Mouse (Mus musculus) megakaryocyte-erythroid progenitor cell, adult 5-6 weeks (primary cell): ENCODE measurements around the gene Slc30a2. TPM values are rescaled to one million over a fixed set of nuclear protein-coding genes. Genes with fewer than 3 reads are reported as not detected.

Experiments
- ATAC-seq: replicated peaks from 2 replicates; pipeline ENCODE4 v1.8.0; 2016; ENCODE audit warnings: mild to moderate bottlenecking, inconsistent platforms; ENCODE audit not compliant: severe bottlenecking, poor library complexity, low FRiP score, low TSS enrichment
- total RNA-seq, 2 experiments: library from RNA; stranded (forward) in 1 of 2; stranded (reverse) in 1 of 2; fragments of 200-1000, 215-1000 nt in 1 of 2; fragments of >200 nt in 1 of 2; fragmentation: Nextera tagmentation in 1 of 2; gene quantifications; 2 replicates each; pipeline ENCODE4 v1.2.3; 2014 to 2017

Slc30a2 gene
- total RNA-seq, 2 experiments from 2014 or later: not detected

GRCm38 (mm10) chr4:134391636-134392035 lies 48.7 kb downstream of the Slc30a2 start:
- no peak for ATAC-seq

GRCm38 (mm10) chr4:134392595-134392994 lies 49.6 kb downstream of the Slc30a2 start:
- ATAC-seq: no peak

DNA sequence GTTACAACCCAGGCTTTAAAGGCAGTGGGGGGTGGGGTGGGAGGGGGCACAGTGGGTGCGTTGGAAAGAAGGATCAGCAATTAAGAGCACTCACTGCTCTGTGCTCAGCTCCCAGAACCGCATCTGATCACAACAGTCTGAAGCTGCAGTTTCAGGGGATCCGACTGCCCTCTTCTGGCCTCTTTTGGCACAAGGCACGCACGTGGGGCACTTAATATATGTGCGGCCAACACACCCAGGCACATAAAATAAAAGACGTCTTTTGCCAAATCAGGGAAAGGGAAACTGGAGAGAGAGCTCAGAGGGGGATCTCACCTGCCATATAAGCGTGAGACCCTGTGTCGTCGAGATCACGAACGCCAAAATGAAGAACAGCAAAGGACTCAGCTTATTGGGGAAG lies 50.0 kb downstream of the Slc30a2 start:
- no peak for ATAC-seq

DNA sequence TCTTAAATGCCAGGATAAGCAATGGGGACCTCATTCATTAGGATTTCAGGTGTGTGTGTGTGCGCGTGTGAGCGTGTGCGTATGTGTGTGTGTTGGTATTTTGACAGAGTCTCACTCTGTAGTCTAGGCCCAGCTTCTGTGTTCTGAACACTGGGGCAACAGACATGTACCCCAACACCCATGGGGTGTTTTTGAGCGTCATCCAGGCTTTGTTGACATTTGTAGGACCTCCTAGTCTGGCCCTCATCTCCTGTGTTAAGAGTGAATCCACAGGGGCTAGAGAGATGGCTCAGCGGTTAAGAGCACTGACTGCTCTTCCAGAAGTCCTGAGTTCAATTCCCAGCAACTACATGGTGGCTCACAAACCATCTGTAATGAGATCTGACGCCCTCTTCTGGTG lies 52.2 kb downstream of the Slc30a2 start:
- ATAC-seq: no peak

DNA sequence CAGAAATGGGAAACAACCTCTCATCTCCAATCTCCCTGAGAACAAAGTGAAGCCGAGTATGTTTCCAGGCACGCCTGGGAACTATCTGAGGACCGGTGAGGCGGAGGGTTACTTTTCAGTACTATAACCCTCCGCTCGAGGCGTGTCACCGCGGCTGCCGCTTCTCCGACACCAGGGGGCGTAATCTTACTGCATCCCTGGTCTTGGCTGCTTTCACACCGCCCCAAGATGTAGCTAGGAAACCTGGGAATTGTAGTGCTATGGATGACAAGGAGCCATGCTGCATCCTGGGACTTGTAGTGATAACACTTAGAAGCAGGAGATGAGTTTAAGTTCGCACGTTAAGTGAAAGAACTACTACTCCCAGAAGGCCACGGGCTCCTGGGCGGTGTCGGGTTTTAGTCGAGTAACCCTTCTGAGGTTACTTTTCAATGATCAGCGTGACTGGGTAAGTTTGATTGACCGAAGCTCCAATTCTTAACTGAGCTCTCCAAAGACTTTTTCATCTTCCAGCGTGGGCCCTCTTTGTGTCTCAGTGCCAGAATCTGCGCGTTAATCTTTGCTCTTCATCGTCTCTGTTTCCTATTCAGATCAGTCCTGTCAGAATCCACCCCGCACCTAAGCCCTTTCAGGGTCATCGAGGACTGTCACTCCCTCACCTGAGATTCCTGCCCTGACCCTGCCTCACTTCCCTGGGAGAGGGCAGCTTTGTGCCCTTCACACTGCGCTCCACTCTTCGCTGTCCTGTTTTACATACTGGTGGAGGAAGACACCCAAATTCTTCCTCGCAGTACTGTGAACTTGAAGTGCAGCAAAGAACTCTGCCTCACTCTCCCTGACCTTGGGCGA lies 53.2 kb downstream of the Slc30a2 start, which contains the start of gene Pafah2:
Gene Pafah2 (plus strand): TSS at position 344 of the 849 bp plus-strand sequence.
- peak; percentile 97 for ATAC-seq

GRCm38 (mm10) chr4:134397121-134397520 lies 54.1 kb downstream of the Slc30a2 start:
- ATAC-seq: no peak

DNA sequence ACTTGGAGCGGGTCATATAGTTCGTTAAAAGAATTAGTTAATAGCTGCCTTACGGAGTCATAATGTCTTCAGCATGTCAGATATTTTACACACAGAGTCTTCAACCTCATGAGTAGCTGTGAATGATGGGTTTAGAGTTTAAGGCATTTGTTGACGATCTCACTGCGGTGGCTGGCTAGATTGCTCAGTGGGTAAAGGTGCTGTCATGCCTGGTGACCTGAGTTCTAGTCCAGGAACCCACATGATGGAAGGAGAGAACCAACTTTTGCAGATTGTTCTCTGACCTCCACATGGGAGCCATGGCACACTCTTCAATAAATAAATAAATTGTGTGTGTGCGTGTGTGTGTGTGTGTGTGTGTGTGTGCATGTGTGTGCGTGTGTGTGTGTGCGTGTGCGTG lies 54.8 kb downstream of the Slc30a2 start:
- no peak for ATAC-seq

DNA sequence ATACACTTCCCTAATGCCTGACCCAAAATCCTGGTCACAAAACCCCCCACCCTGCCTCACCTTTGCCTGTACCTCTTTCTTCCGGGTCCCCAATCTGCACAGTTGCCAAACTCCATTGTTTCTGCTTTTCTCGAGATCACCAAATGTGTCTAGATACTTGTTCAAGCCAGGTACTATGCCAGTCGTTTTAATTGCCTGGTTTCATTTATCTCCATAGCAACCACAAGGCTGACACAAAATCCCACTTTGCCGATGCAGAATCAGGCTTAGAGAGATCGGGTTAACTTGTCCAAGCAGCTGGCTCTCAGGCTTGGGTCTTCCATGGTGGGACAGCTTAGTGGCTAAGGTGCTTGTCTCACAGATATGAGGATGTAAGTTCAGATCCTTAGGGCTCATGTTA lies 57.2 kb downstream of the Slc30a2 start:
- no peak for ATAC-seq

- peak; percentile 60 for ATAC-seq
Observed at GRCm38 (mm10) chr4:134401181-134401661, 58.2 kb downstream of the Slc30a2 start.

DNA sequence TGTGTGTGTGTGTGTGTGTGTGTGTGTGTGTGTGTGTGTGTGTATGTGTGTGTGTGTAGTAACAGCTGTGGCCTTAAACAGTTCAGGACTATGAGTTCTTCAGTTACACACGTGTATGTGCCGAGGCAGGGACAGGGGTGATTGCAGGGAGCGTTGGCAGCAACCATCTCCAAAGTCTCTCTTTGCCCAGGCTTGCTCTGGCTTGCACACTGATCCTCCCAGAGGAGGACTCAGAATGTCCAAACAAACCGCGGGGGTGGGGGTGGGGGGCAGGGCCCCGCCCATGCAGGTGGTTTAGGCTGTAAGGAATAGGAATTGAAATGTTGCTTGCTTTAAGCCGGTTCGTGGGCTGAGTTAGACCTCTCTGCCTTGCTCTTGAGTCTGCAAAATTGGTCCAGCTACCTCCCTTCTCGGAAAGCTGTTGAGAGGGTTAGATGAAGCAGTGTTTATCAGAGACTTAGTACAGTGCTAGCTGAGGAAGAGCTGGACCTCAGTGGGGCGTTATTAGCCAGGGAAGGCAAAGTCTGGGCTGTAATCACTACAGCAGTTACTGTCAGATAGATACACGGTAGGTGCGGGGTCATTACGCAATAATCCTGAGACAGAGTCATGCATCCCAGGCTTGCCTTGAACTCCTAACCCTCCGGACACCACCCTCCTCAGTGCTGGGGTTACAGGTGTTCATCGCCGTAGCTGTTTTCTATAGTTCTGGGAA lies 59.0 kb downstream of the Slc30a2 start:
- peak; percentile 18 for ATAC-seq

GRCm38 (mm10) chr4:134402571-134403262 lies 59.7 kb downstream of the Slc30a2 start:
- ATAC-seq: peak; percentile 32

- no peak for ATAC-seq
Observed at GRCm38 (mm10) chr4:134403721-134404120, 60.7 kb downstream of the Slc30a2 start.

Other genes with a start within 250 kb of the Slc30a2 start
- gene Cd52, start 248.1 kb upstream of the Slc30a2 start, total RNA-seq (2014; fragmentation: Nextera tagmentation): 34.9 and 43.4 TPM in 2 replicates
- 36.8 and 45.6 TPM in 2 replicates for gene Cd52, start 248.1 kb upstream of the Slc30a2 start, total RNA-seq (2017)
- 17.9 and 21.8 TPM in 2 replicates for gene Ubxn11, start 240.6 kb upstream of the Slc30a2 start, total RNA-seq (2014; fragmentation: Nextera tagmentation)
- 5.2 and 7.7 TPM in 2 replicates for gene Ubxn11, start 240.6 kb upstream of the Slc30a2 start, total RNA-seq (2017)
- gene Sh3bgrl3, start 214.4 kb upstream of the Slc30a2 start, total RNA-seq (2014; fragmentation: Nextera tagmentation): 87.3 and 101 TPM in 2 replicates
- 34.2 and 55.1 TPM in 2 replicates for gene Sh3bgrl3, start 214.4 kb upstream of the Slc30a2 start, total RNA-seq (2017)
- gene Cep85, start 156.1 kb upstream of the Slc30a2 start, total RNA-seq (2014; fragmentation: Nextera tagmentation): 30.7 and 51.5 TPM in 2 replicates
- gene Cep85, start 156.1 kb upstream of the Slc30a2 start, total RNA-seq (2017): 31.5 and 34.9 TPM in 2 replicates
- not detected in 2 replicates for gene Gm7534, start 140.2 kb upstream of the Slc30a2 start, total RNA-seq (2014; fragmentation: Nextera tagmentation)
- gene Gm7534, start 140.2 kb upstream of the Slc30a2 start, total RNA-seq (2017): not detected in 2 replicates
- gene Catsper4, start 115.8 kb upstream of the Slc30a2 start, total RNA-seq (2014; fragmentation: Nextera tagmentation): not detected in 2 replicates
- not detected in 2 replicates for gene Catsper4, start 115.8 kb upstream of the Slc30a2 start, total RNA-seq (2017)
- gene Cnksr1, start 104.8 kb upstream of the Slc30a2 start, total RNA-seq (2014; fragmentation: Nextera tagmentation): not detected in 2 replicates
- gene Cnksr1, start 104.8 kb upstream of the Slc30a2 start, total RNA-seq (2017): not detected in 2 replicates
- gene E130218I03Rik, start 99.5 kb upstream of the Slc30a2 start, total RNA-seq (2014; fragmentation: Nextera tagmentation): not detected in 2 replicates
- gene E130218I03Rik, start 99.5 kb upstream of the Slc30a2 start, total RNA-seq (2017): not detected in 2 replicates
- 18.2 and 20.3 TPM in 2 replicates for gene Zfp593, start 97.6 kb upstream of the Slc30a2 start, total RNA-seq (2014; fragmentation: Nextera tagmentation)
- gene Zfp593, start 97.6 kb upstream of the Slc30a2 start, total RNA-seq (2017): 14.9 and 15.2 TPM in 2 replicates
- not detected in 2 replicates for gene Gm30191, start 96.2 kb upstream of the Slc30a2 start, total RNA-seq (2014; fragmentation: Nextera tagmentation)
- gene Gm30191, start 96.2 kb upstream of the Slc30a2 start, total RNA-seq (2017): not detected in 2 replicates
- gene Grrp1, start 89.1 kb upstream of the Slc30a2 start, total RNA-seq (2014; fragmentation: Nextera tagmentation): not detected in 2 replicates
- gene Grrp1, start 89.1 kb upstream of the Slc30a2 start, total RNA-seq (2017): 0.52 TPM in 1 of 2 replicates, not detected in the other
- gene Pdik1l, start 55.3 kb upstream of the Slc30a2 start, total RNA-seq (2014; fragmentation: Nextera tagmentation): 12.1 and 25.9 TPM in 2 replicates
- gene Pdik1l, start 55.3 kb upstream of the Slc30a2 start, total RNA-seq (2017): 26.8 and 33.9 TPM in 2 replicates
- gene Trim63, start 28.1 kb upstream of the Slc30a2 start, total RNA-seq (2014; fragmentation: Nextera tagmentation): not detected in 2 replicates
- gene Trim63, start 28.1 kb upstream of the Slc30a2 start, total RNA-seq (2017): not detected in 2 replicates
- gene Extl1, start 40.7 kb downstream of the Slc30a2 start, total RNA-seq (2014; fragmentation: Nextera tagmentation): not detected in 2 replicates
- gene Extl1, start 40.7 kb downstream of the Slc30a2 start, total RNA-seq (2017): not detected in 2 replicates
- 27.7 and 41.0 TPM in 2 replicates for gene Pafah2, start 53.1 kb downstream of the Slc30a2 start, total RNA-seq (2014; fragmentation: Nextera tagmentation)
- gene Pafah2, start 53.1 kb downstream of the Slc30a2 start, total RNA-seq (2017): 18.2 and 24.1 TPM in 2 replicates
- gene Stmn1, start 125.1 kb downstream of the Slc30a2 start, total RNA-seq (2014; fragmentation: Nextera tagmentation): 600 and 836 TPM in 2 replicates
- 1,250 and 1,264 TPM in 2 replicates for gene Stmn1, start 125.1 kb downstream of the Slc30a2 start, total RNA-seq (2017)
- gene Paqr7, start 153.5 kb downstream of the Slc30a2 start, total RNA-seq (2014; fragmentation: Nextera tagmentation): 0.66 and 1.3 TPM in 2 replicates
- gene Paqr7, start 153.5 kb downstream of the Slc30a2 start, total RNA-seq (2017): 0.47 and 0.80 TPM in 2 replicates
- 18.4 and 23.7 TPM in 2 replicates for gene Aunip, start 167.8 kb downstream of the Slc30a2 start, total RNA-seq (2014; fragmentation: Nextera tagmentation)
- gene Aunip, start 167.8 kb downstream of the Slc30a2 start, total RNA-seq (2017): 34.6 and 45.8 TPM in 2 replicates
- gene Mtfr1l, start 192.2 kb downstream of the Slc30a2 start, total RNA-seq (2014; fragmentation: Nextera tagmentation): 76.1 and 80.1 TPM in 2 replicates
- gene Mtfr1l, start 192.2 kb downstream of the Slc30a2 start, total RNA-seq (2017): 41.5 and 67.4 TPM in 2 replicates
- 17.7 and 18.4 TPM in 2 replicates for gene Selenon, start 209.0 kb downstream of the Slc30a2 start, total RNA-seq (2014; fragmentation: Nextera tagmentation)
- 1.6 and 3.6 TPM in 2 replicates for gene Selenon, start 209.0 kb downstream of the Slc30a2 start, total RNA-seq (2017)